Mouse (Mus musculus): ENCODE results near the gene Npc2.

GRCm38 (mm10) chr12:84765506-84765905 lies 7.4 kb downstream of the Npc2 start:
- TF ChIP-seq CTCF (IDR thresholded peaks at IDR 0.05; ENCODE audit: low read depth, low read length) (no peak), POLR2A (IDR thresholded peaks at IDR 0.05; ENCODE audit: borderline replicate concordance, low read depth, low read length) (no peak)

Data from bone marrow macrophage, adult 2 months (primary cell).